Mouse (Mus musculus): ENCODE data around the gene Fbxo22.
"Not testable (repeated sequence)": the region's sequence is repeated elsewhere in the genome, so short reads cannot be mapped to it uniquely, and the experiment has no call there.

The Fbxo22 gene

GRCm38 (mm10) chr9:55236235-55237165 lies 27.8 kb downstream of the Fbxo22 start:
- DNase-seq (ENCODE audit: low read depth, low spot score) = no peak

- DNase-seq (ENCODE audit: low read depth, low spot score) = no peak
These were observed 32.1 kb downstream of the Fbxo22 start for GRCm38 (mm10) chr9:55240852-55241251.

- DNase-seq (ENCODE audit: low read depth, low spot score) = no peak
These were observed 33.3 kb downstream of the Fbxo22 start for GRCm38 (mm10) chr9:55241863-55242685.

- no peak for DNase-seq (ENCODE audit: low read depth, low spot score)
These were observed 34.6 kb downstream of the Fbxo22 start for GRCm38 (mm10) chr9:55243280-55243679.

- DNase-seq (ENCODE audit: low read depth, low spot score) = no peak
These were observed 35.4 kb downstream of the Fbxo22 start for GRCm38 (mm10) chr9:55244079-55244478.

- DNase-seq (ENCODE audit: low read depth, low spot score) = not testable (repeated sequence)
These were observed 36.5 kb downstream of the Fbxo22 start for GRCm38 (mm10) chr9:55245057-55245750.

- DNase-seq (ENCODE audit: low read depth, low spot score) = no peak
These were observed 37.7 kb downstream of the Fbxo22 start for GRCm38 (mm10) chr9:55246440-55246839.

GRCm38 (mm10) chr9:55246918-55247317 lies 38.2 kb downstream of the Fbxo22 start:
- DNase-seq (ENCODE audit: low read depth, low spot score) = no peak

- no peak for DNase-seq (ENCODE audit: low read depth, low spot score)
These were observed 39.7 kb downstream of the Fbxo22 start for GRCm38 (mm10) chr9:55248465-55248864.

GRCm38 (mm10) chr9:55250595-55251247 lies 42.0 kb downstream of the Fbxo22 start:
- DNase-seq (ENCODE audit: low read depth, low spot score) = no peak

- DNase-seq (ENCODE audit: low read depth, low spot score) = not testable (repeated sequence)
These were observed 43.4 kb downstream of the Fbxo22 start for GRCm38 (mm10) chr9:55252097-55252496.

GRCm38 (mm10) chr9:55253849-55254248 lies 45.1 kb downstream of the Fbxo22 start:
- DNase-seq (ENCODE audit: low read depth, low spot score) = no peak

GRCm38 (mm10) chr9:55255056-55255455 lies 46.3 kb downstream of the Fbxo22 start:
- DNase-seq (ENCODE audit: low read depth, low spot score) = no peak

GRCm38 (mm10) chr9:55255604-55256003 lies 46.9 kb downstream of the Fbxo22 start:
- peak; percentile 26 for DNase-seq (ENCODE audit: low read depth, low spot score)

GRCm38 (mm10) chr9:55257105-55257504 lies 48.4 kb downstream of the Fbxo22 start:
- DNase-seq (ENCODE audit: low read depth, low spot score) = no peak

- DNase-seq (ENCODE audit: low read depth, low spot score) = no peak
These were observed 51.0 kb downstream of the Fbxo22 start for GRCm38 (mm10) chr9:55259741-55260140.

- DNase-seq (ENCODE audit: low read depth, low spot score) = no peak
These were observed 55.9 kb downstream of the Fbxo22 start for GRCm38 (mm10) chr9:55264356-55265302.

- no peak for DNase-seq (ENCODE audit: low read depth, low spot score)
These were observed 63.3 kb downstream of the Fbxo22 start for GRCm38 (mm10) chr9:55271960-55272560.

GRCm38 (mm10) chr9:55273906-55274305 lies 65.2 kb downstream of the Fbxo22 start:
- no peak for DNase-seq (ENCODE audit: low read depth, low spot score)

Measured in skeletal muscle tissue, adult 2 months (tissue).